Mouse (Mus musculus) forebrain, embryonic 10.5 days (tissue): ENCODE measurements around the gene Serpinb3d. TPM values are rescaled to one million over a fixed set of nuclear protein-coding genes. Genes with fewer than 3 reads are reported as not detected.
"Not testable (repeated sequence)": the region's sequence is repeated elsewhere in the genome, so short reads cannot be mapped to it uniquely, and the experiment has no call there.

Experiments
- DNase-seq: peaks from one replicate; pipeline ENCODE4 v3.0.0-alpha.2; 2017; ENCODE audit warnings: low spot score; ENCODE audit errors: extremely low spot score
- H3K27ac ChIP-seq: fragments of 300-500 bp; sonication (generic); 2 replicates; pipeline ENCODE4 v1.5.1; 2016; ENCODE audit warnings: mild to moderate bottlenecking
- H3K27me3 ChIP-seq: fragments of 300-500 bp; sonication (generic); 2 replicates; pipeline ENCODE4 v1.6.1; 2016; ENCODE audit warnings: mild to moderate bottlenecking; ENCODE audit not compliant: poor library complexity, severe bottlenecking
- H3K36me3 ChIP-seq: fragments of 300-500 bp; sonication (generic); replicated peaks from 2 replicates; pipeline ENCODE4 v1.6.1; 2016; ENCODE audit warnings: mild to moderate bottlenecking, moderate library complexity
- H3K4me1 ChIP-seq: fragments of 300-500 bp; sonication (generic); 2 replicates; pipeline ENCODE4 v1.6.1; 2016
- H3K4me3 ChIP-seq: fragments of 300-500 bp; sonication (generic); 2 replicates; pipeline ENCODE4 v1.5.1; 2016; ENCODE audit warnings: mild to moderate bottlenecking, moderate library complexity
- H3K9me3 ChIP-seq: fragments of 300-500 bp; sonication (generic); 2 replicates; pipeline ENCODE4 v1.6.1; 2016; ENCODE audit warnings: mild to moderate bottlenecking, moderate library complexity
- WGBS: fragments of 180-500 bp; shearing (Covaris S2); methylation state at CpG from one replicate; pipeline ENCODE4 v1.1.7; 2016; 5-methylcytosine and 5-hydroxymethylcytosine counted together
- polyA plus RNA-seq: library from polyadenylated mRNA; unstranded; fragments of >200 nt; fragmentation: Nextera tagmentation; extraction: Ambion mirVana; gene quantifications from 2 replicates; pipeline ENCODE4 v1.2.1, GENCODE M21; 2016

The Serpinb3d gene
- polyA plus RNA-seq, result not detected in 2 replicates

DNA sequence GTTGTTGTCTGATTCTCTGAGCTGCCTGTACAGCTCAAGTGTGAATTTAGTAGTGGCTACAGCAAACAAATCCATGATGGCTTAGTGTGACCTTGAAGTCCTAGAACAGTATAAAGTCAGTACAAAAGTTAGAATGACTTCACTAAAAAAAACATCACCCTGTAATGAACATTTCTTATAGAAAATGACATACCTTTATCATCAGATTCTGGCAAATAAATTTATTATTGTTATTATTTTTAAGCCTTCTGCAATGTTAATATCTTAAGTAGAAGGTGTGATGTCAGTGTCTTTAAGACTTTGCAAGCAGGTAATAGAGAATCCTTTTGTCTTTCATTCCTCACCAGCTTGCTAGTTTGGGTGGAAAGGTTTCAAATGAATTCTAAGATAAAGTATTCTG lies at the start of gene Serpinb3d:
TSS of gene Serpinb3d (minus strand) at position 101 of the 400 bp plus-strand sequence.
- Histone ChIP-seq H3K9me3 (no peaks in the 10 kb centered on the region), H3K36me3 (no peaks in the 10 kb centered on the region), H3K4me3 (no peak within 1 kb of the TSS), H3K4me1 (no peaks in the 10 kb centered on the region), H3K27ac (no peak within 1 kb of the TSS), H3K27me3 (no peaks in the 10 kb centered on the region)
- no peak for DNase-seq

DNA sequence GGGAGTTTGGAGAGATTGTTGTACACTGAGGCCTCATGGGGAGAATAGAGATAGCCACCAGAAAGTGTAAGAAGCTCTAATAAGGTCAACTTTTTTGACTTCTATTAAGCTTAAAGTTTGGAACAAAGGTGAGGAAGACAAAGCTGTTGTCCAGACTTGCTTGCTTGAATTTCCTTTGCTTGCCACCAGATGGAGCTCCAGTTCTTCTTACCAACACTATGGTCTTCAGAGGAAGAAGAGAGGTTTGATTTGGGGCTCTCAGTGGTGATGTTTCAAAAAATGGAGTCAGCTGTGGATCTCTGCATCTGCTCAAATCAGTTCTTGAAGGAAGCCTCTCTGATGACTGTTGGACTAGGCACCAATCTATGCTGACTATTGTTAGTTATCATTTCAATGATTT lies 44.1 kb upstream of the Serpinb3d start:
- H3K27me3 ChIP-seq, H3K36me3 ChIP-seq, H3K27ac ChIP-seq, H3K9me3 ChIP-seq, DNase-seq, H3K4me3 ChIP-seq, H3K4me1 ChIP-seq: not testable (repeated sequence)

- DNase-seq, result no peak
- no peaks in the 10 kb centered on the region for H3K4me1 ChIP-seq
- no peaks in the 10 kb centered on the region for H3K36me3 ChIP-seq
- no peaks in the 10 kb centered on the region for H3K27me3 ChIP-seq
- H3K27ac ChIP-seq, result no peak overlapping the region
- WGBS, result 90% methylated on average over 2 of the region's 2 CpGs
- H3K9me3 ChIP-seq, result no peaks in the 10 kb centered on the region
- no peak overlapping the region for H3K4me3 ChIP-seq
Observed at GRCm38 (mm10) chr1:107098417-107098816, 15.1 kb upstream of the Serpinb3d start.

DNA sequence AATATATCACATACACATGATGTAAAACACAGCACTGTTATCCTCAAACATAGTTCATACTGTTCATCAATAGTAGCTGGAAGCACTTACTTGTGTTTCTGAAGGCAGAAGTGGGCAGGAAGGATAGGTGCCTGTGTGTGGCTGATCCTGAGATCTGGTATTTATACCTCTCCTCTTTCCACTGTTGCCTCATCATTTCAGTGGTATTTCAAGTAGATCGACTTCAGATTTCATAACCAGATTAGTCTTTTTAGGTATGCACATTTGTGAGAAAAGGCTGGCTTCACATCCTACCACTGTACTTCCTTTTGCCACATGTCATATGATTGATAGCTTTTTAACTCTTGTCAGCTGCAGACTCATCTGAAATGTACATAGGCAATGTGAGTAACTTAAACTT lies 31.1 kb downstream of the Serpinb3d start, which contains the start of gene Serpinb3a:
TSS of gene Serpinb3a (minus strand) at position 101 of the 400 bp plus-strand sequence.
- Histone ChIP-seq H3K36me3 (no peaks in the 10 kb centered on the region), H3K27me3 (no peaks in the 10 kb centered on the region), H3K4me3 (no peak within 1 kb of the TSS), H3K4me1 (no peaks in the 10 kb centered on the region), H3K27ac (no peak within 1 kb of the TSS), H3K9me3 (no peaks in the 10 kb centered on the region)
- no peak for DNase-seq
- 84% methylated on average over 1 of the region's 1 CpGs for WGBS

GRCm38 (mm10) chr1:107034236-107034635 lies 49.1 kb downstream of the Serpinb3d start:
- WGBS, result 94% methylated on average over 3 of the region's 3 CpGs
- DNase-seq, H3K9me3 ChIP-seq, H3K27ac ChIP-seq, H3K27me3 ChIP-seq, H3K36me3 ChIP-seq, H3K4me3 ChIP-seq, H3K4me1 ChIP-seq: not testable (repeated sequence)

Other genes with a start within 250 kb of the Serpinb3d start
- not detected in 2 replicates for gene Serpinb5, start 222.3 kb downstream of the Serpinb3d start, polyA plus RNA-seq
- gene Serpinb12, start 149.1 kb downstream of the Serpinb3d start, polyA plus RNA-seq, result not detected in 2 replicates
- not detected in 2 replicates for gene Serpinb13, start 102.5 kb downstream of the Serpinb3d start, polyA plus RNA-seq
- gene Serpinb3a, start 31.2 kb downstream of the Serpinb3d start, polyA plus RNA-seq, result not detected in 2 replicates
- not detected in 2 replicates for gene Serpinb3b, start 194.9 kb upstream of the Serpinb3d start, polyA plus RNA-seq
- gene Serpinb3c, start 194.9 kb upstream of the Serpinb3d start, polyA plus RNA-seq, result not detected in 2 replicates